Mouse (Mus musculus) hindbrain, embryonic 14.5 days (tissue): ENCODE results near the gene Olfr5. TPM values are rescaled to one million over a fixed set of nuclear protein-coding genes. Genes with fewer than 3 reads are reported as not detected.
"Not testable (repeated sequence)": the region's sequence is repeated elsewhere in the genome, so short reads cannot be mapped to it uniquely, and the experiment has no call there.

Experiments
- ATAC-seq: fragments of 200-750 bp; cut with Nextera tagmentation; 2 replicates; pipeline ENCODE4 v1.8.0; 2017; ENCODE audit warnings: moderate number of reproducible peaks, mild to moderate bottlenecking, moderate TSS enrichment, moderate library complexity; ENCODE audit not compliant: low FRiP score
- DNase-seq: peaks from one replicate; pipeline ENCODE4 v3.0.0-alpha.2; 2015; ENCODE audit warnings: low spot score
- H3K27ac ChIP-seq: fragments of 300-500 bp; sonication (generic); 2 replicates; pipeline ENCODE4 v1.5.1; 2014; ENCODE audit warnings: mild to moderate bottlenecking, moderate library complexity
- H3K27me3 ChIP-seq: fragments of 300-500 bp; sonication (generic); 2 replicates; pipeline ENCODE4 v1.6.1; 2014; ENCODE audit warnings: mild to moderate bottlenecking, low read length, mixed read lengths; ENCODE audit not compliant: control insufficient read depth, insufficient read depth
- H3K36me3 ChIP-seq: fragments of 300-500 bp; sonication (generic); replicated peaks from 2 replicates; pipeline ENCODE4 v1.6.1; 2014; ENCODE audit not compliant: control insufficient read depth, insufficient read depth
- H3K4me1 ChIP-seq: fragments of 300-500 bp; sonication (generic); replicated peaks from 2 replicates; pipeline ENCODE4 v1.6.1; 2014; ENCODE audit warnings: antibody characterized with exemption, low read length, mixed read lengths; ENCODE audit not compliant: control insufficient read depth, insufficient read depth
- H3K4me2 ChIP-seq: fragments of 300-500 bp; sonication (generic); replicated peaks from 2 replicates; pipeline ENCODE4 v1.6.1; 2014; ENCODE audit warnings: mild to moderate bottlenecking, moderate library complexity
- H3K4me3 ChIP-seq: fragments of 300-500 bp; sonication (generic); replicated peaks from 2 replicates; pipeline ENCODE4 v1.5.1; 2014; ENCODE audit warnings: mild to moderate bottlenecking, low read length
- H3K9ac ChIP-seq: fragments of 300-500 bp; sonication (generic); 2 replicates; pipeline ENCODE4 v1.6.1; 2014
- H3K9me3 ChIP-seq: fragments of 300-500 bp; sonication (generic); 2 replicates; pipeline ENCODE4 v1.6.1; 2016; ENCODE audit warnings: low read length; ENCODE audit not compliant: control insufficient read depth
- whole genome bisulfite sequencing: fragments of 180-500 bp; shearing (Covaris S2); extraction: QIAGEN DNeasy Blood & Tissue Kit; methylation state at CpG from one replicate; pipeline ENCODE4 v1.1.7; 2014; 5-methylcytosine and 5-hydroxymethylcytosine counted together
- polyA plus RNA-seq: library from polyadenylated mRNA; unstranded; fragments of >200 nt; fragmentation: Nextera tagmentation; extraction: Ambion mirVana; gene quantifications from 2 replicates; pipeline ENCODE4 v1.2.1, GENCODE M21; 2014

The Olfr5 gene
- not detected in 2 replicates for polyA plus RNA-seq

DNA sequence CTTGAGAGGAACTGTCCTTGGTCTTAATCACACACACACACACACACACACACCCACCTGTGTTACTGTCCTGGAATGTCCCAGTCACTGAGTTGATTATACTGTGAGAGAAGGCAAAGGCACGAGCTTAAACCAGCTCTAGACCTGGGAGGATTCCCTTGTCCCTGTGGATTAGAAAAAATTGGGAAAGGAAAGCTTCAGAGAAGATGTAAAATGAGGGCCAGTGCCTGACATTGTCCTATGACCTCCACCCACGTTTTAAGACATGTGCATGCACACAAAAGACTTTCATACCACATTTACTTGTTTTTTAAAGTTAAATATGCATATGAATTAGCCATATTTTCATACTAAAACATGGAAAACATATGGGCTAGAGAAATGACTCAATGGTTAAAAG, at the start of gene Olfr5:
Gene Olfr5 (minus strand): TSS at position 101 of the 400 bp plus-strand sequence.
- Histone ChIP-seq H3K4me1 (no peaks in the 10 kb centered on the region), H3K27me3 (no peaks in the 10 kb centered on the region), H3K36me3 (no peaks in the 10 kb centered on the region), H3K4me3 (no peak within 1 kb of the TSS), H3K9ac (no peak within 1 kb of the TSS), H3K9me3 (peaks cover 5% of the 10 kb centered on the region; the same call in 1 of the 2 replicates), H3K27ac (no peak within 1 kb of the TSS), H3K4me2 (no peak within 1 kb of the TSS)
- 30% methylated on average over 2 of the region's 2 CpGs for WGBS
- DNase-seq (no peak), ATAC-seq (no peak)

- Histone ChIP-seq H3K9me3 (0 out of 2 replicates have a peak, but pooled peaks cover 5% of the 10 kb centered on the region), H3K36me3 (no peaks in the 10 kb centered on the region), H3K27ac (no peak overlapping the region), H3K4me3 (no peak overlapping the region), H3K4me1 (no peaks in the 10 kb centered on the region), H3K4me2 (no peak overlapping the region), H3K9ac (no peak overlapping the region), H3K27me3 (no peaks in the 10 kb centered on the region)
- 63% methylated on average over 5 of the region's 5 CpGs for WGBS
- ATAC-seq, result no peak
- no peak for DNase-seq
These were observed 39.4 kb upstream of the Olfr5 start for GRCm38 (mm10) chr7:6526141-6526540.

DNA sequence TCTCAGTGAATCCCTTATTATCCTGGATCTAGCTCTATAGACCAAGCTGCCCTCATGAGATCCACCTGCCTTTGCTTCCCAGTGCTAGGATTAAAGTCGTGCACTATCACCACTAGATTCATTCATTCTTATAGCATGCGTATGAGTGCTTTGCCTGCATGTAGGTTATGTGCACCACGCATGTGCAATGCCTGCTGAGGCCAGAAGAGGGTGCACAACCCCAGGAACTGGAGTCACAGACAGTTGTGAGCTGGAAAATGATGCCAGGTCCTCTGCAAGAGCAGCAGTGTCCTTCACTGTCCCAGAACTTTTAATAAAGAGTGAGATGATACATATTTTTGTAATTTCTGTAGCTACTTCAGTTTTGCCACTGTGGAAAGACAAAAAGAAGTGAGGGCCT, 38.3 kb upstream of the Olfr5 start:
- ATAC-seq, result no peak
- Histone ChIP-seq H3K27ac (no peak overlapping the region), H3K9ac (no peak overlapping the region), H3K27me3 (no peaks in the 10 kb centered on the region), H3K36me3 (no peaks in the 10 kb centered on the region), H3K9me3 (0 out of 2 replicates have a peak, but pooled peaks cover 5% of the 10 kb centered on the region), H3K4me3 (no peak overlapping the region), H3K4me1 (no peaks in the 10 kb centered on the region), H3K4me2 (no peak overlapping the region)
- WGBS, result 60% methylated on average over 3 of the region's 3 CpGs
- DNase-seq, result no peak

GRCm38 (mm10) chr7:6522850-6523249, 36.1 kb upstream of the Olfr5 start, which contains the start of gene Olfr1349:
Olfr1349 (minus strand) TSS chr7:6522950.
- Histone ChIP-seq H3K27ac (no peak within 1 kb of the TSS), H3K36me3 (no peaks in the 10 kb centered on the region), H3K9me3 (0 out of 2 replicates have a peak, but pooled peaks cover 5% of the 10 kb centered on the region), H3K4me2 (no peak within 1 kb of the TSS), H3K27me3 (no peaks in the 10 kb centered on the region), H3K9ac (no peak within 1 kb of the TSS), H3K4me1 (no peaks in the 10 kb centered on the region), H3K4me3 (no peak within 1 kb of the TSS)
- ATAC-seq (no peak), DNase-seq (no peak)
- WGBS, result 81% methylated on average over 5 of the region's 5 CpGs

DNA sequence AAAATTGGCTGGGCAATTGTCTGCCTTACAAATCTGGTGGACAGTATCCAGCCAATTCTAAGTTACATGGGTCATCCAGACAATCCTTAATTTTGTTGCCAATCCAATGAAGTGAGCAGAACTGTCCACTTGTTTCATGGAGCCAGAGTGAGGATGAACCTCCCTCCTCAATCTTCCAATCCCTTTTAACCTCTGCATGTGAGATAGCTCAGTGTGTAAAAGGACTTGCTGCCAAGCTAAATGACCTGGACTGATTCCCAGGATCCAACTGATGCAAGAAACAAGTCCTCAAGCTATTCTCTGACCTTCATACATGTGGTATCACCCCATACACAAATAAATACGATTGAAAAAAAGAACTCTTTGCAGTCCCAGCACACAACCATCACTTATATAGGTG, 34.9 kb upstream of the Olfr5 start:
- no peak for ATAC-seq
- no peak overlapping the region for H3K4me3 ChIP-seq

DNA sequence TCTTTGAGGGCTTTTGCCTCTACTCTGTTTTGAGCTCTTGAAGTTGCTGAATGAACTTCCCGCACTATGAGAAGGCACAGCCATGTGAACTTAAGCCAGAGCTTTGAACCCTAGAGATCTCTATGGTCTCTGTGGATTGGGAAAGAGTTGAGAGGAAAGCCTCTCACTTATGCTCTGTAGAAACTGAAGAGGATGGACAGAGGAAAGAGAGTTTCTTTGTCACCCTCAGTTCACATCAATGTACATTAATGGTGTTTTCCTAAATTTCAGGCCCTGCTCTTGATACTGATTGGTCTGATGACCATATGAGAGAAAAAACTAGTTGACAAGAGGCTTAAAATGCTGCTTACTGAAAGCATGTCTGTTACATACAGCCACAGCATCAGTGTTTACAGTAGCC, 21.9 kb upstream of the Olfr5 start, which contains the start of gene Olfr1348:
Gene Olfr1348 (minus strand): TSS at position 101 of the 400 bp plus-strand sequence.
- 91% methylated on average over 1 of the region's 1 CpGs for WGBS
- Histone ChIP-seq H3K27ac (no peak within 1 kb of the TSS), H3K4me3 (no peak within 1 kb of the TSS), H3K4me2 (no peak within 1 kb of the TSS), H3K27me3 (no peaks in the 10 kb centered on the region), H3K4me1 (no peaks in the 10 kb centered on the region), H3K9me3 (0 out of 2 replicates have a peak, but pooled peaks cover 8% of the 10 kb centered on the region), H3K36me3 (no peaks in the 10 kb centered on the region), H3K9ac (no peak within 1 kb of the TSS)
- no peak for DNase-seq
- ATAC-seq, result no peak

More for the DNA sequence above, 34.9 kb upstream of the Olfr5 start:
- H3K4me1 ChIP-seq, result no peaks in the 10 kb centered on the region
- H3K9me3 ChIP-seq, result 0 out of 2 replicates have a peak, but pooled peaks cover 5% of the 10 kb centered on the region
- no peaks in the 10 kb centered on the region for H3K27me3 ChIP-seq
- no peak overlapping the region for H3K9ac ChIP-seq
- 40% methylated on average over 1 of the region's 1 CpGs for WGBS
- no peak overlapping the region for H3K27ac ChIP-seq
- no peak for DNase-seq
- H3K4me2 ChIP-seq, result no peak overlapping the region
- no peaks in the 10 kb centered on the region for H3K36me3 ChIP-seq

GRCm38 (mm10) chr7:6499655-6500054, 12.9 kb upstream of the Olfr5 start, which contains the start of gene Olfr1347:
Olfr1347 (minus strand) TSS chr7:6499755.
- no peak within 1 kb of the TSS for H3K27ac ChIP-seq
- no peak within 1 kb of the TSS for H3K9ac ChIP-seq
- H3K4me1 ChIP-seq, result no peaks in the 10 kb centered on the region
- 50% methylated on average over 1 of the region's 1 CpGs for WGBS
- H3K4me2 ChIP-seq, result no peak within 1 kb of the TSS
- ATAC-seq, result no peak
- DNase-seq, result no peak
- H3K4me3 ChIP-seq, result no peak within 1 kb of the TSS
- no peaks in the 10 kb centered on the region for H3K36me3 ChIP-seq
- H3K27me3 ChIP-seq, result no peaks in the 10 kb centered on the region
- no peaks in the 10 kb centered on the region for H3K9me3 ChIP-seq

GRCm38 (mm10) chr7:6477633-6478032, 9.1 kb downstream of the Olfr5 start:
- not testable (repeated sequence) for H3K4me1 ChIP-seq, H3K9me3 ChIP-seq, H3K36me3 ChIP-seq, H3K27me3 ChIP-seq, H3K4me3 ChIP-seq, H3K4me2 ChIP-seq, DNase-seq, ATAC-seq, H3K9ac ChIP-seq, H3K27ac ChIP-seq
- WGBS, result 71% methylated on average over 2 of the region's 2 CpGs

DNA sequence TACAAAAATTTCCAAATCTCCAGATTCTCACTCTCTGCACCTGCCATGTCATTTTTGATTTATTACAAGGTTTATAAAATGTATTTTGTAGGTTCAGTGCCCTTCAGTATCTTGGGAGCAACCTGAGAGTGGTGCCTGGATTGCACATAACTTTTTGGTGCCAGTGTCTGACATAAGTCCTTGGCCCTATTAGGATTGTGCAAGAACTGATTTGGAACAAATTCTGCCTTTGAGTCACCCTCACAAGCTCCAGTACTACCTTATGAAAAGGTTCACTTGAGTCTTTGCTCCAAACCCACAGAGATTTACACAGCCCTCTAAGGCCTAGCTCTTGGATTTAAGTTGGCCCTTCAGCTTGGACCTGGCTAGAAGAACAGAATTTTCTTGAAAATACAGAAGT, 19.8 kb downstream of the Olfr5 start, which contains the start of gene Olfr1346:
Gene Olfr1346 (plus strand): TSS at position 151 of the 400 bp plus-strand sequence.
- no peak within 1 kb of the TSS for H3K27ac ChIP-seq
- ATAC-seq (no peak), DNase-seq (no peak)
- H3K9ac ChIP-seq, result no peak within 1 kb of the TSS
- H3K27me3 ChIP-seq, result no peaks in the 10 kb centered on the region
- H3K4me3 ChIP-seq, result no peak within 1 kb of the TSS
- no peaks in the 10 kb centered on the region for H3K36me3 ChIP-seq
- H3K4me2 ChIP-seq, result no peak within 1 kb of the TSS
- no peaks in the 10 kb centered on the region for H3K4me1 ChIP-seq
- no peaks in the 10 kb centered on the region for H3K9me3 ChIP-seq

- Histone ChIP-seq H3K9ac (no peak overlapping the region), H3K9me3 (no peaks in the 10 kb centered on the region), H3K4me3 (no peak overlapping the region), H3K27ac (no peak overlapping the region), H3K4me1 (no peaks in the 10 kb centered on the region), H3K27me3 (no peaks in the 10 kb centered on the region), H3K4me2 (no peak overlapping the region), H3K36me3 (no peaks in the 10 kb centered on the region)
- WGBS, result 48% methylated on average over 3 of the region's 3 CpGs
- ATAC-seq (no peak), DNase-seq (no peak)
These were observed 30.3 kb downstream of the Olfr5 start for GRCm38 (mm10) chr7:6456399-6456798.
